Mouse (Mus musculus) stomach, postnatal 0 days (tissue): ENCODE measurements around the gene Cacna1a.

Experiments used
- CTCF ChIP-seq: IDR thresholded peaks from 2 replicates; pipeline ENCODE4 v1.5.1; 2016; ENCODE audit warnings: antibody characterized with exemption, low read depth, mild to moderate bottlenecking, moderate library complexity
- EP300 ChIP-seq: optimal IDR thresholded peaks from 2 replicates; pipeline ENCODE3; 2016; ENCODE audit warnings: antibody characterized with exemption

DNA sequence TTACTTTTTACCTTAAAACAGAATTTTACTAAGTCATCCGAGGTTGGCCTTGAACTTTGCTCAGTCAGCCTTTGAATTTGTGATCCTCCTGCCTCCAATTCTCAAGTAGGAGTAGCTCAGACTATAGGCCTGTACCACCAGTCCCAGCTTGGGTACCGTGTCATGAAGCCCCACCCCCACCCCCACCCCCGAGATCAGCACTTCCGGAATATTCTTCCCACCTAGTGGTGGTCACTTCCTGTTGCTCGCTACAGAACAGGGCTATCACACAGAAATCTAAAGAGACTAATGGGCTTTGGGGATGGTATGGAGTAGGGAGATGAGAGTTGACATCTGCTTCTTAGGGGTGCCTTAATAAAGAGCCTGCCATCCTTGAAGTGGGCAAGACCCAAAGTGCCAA is 112.9 kb downstream of the Cacna1a start:
- TF ChIP-seq CTCF (no peak), EP300 (no peak)
